Mouse (Mus musculus) hindbrain, embryonic 11.5 days (tissue): ENCODE measurements around the gene Znhit1. TPM values are rescaled to one million over a fixed set of nuclear protein-coding genes. Genes with fewer than 3 reads are reported as not detected.

Source experiments
- microRNA counts: library from miRNA; unstranded; fragments of <30 nt; microRNA quantifications from one replicate; lab custom pipeline; 2015
- polyA plus RNA-seq: library from polyadenylated mRNA; unstranded; fragments of >200 nt; fragmentation: Nextera tagmentation; extraction: Ambion mirVana; gene quantifications from 2 replicates; pipeline ENCODE4 v1.2.1, GENCODE M21; 2014

Gene Znhit1
- polyA plus RNA-seq, 1 experiment from 2014 or later = 92.8 TPM

MicroRNAs encoded within 50 kb of the gene (microRNA counts, 519-probe panel; counts per million panel counts)
- microRNA mmu-miR-702 (lab: Ali Mortazavi, UCI) = not detected

Other genes starting within 250 kb of the Znhit1 start
- gene Col26a1, start 104.8 kb downstream of the Znhit1 start, polyA plus RNA-seq = 30.9 and 35.9 TPM in 2 replicates
- gene Ift22, start 79.9 kb downstream of the Znhit1 start, polyA plus RNA-seq = 119 TPM in 2 replicates
- 340 and 348 TPM in 2 replicates for gene Fis1, start 34.7 kb downstream of the Znhit1 start, polyA plus RNA-seq
- 0.32 TPM in 1 of 2 replicates, not detected in the other for gene Cldn15, start 21.4 kb downstream of the Znhit1 start, polyA plus RNA-seq
- 26.0 and 32.4 TPM in 2 replicates for gene Plod3, start 1.0 kb downstream of the Znhit1 start, polyA plus RNA-seq
- 0.14 and 1.2 TPM in 2 replicates for gene Vgf, start 38.4 kb upstream of the Znhit1 start, polyA plus RNA-seq
- gene Ap1s1, start 58.1 kb upstream of the Znhit1 start, polyA plus RNA-seq = 154 and 169 TPM in 2 replicates
- 0.27 and 0.37 TPM in 2 replicates for gene Serpine1, start 84.2 kb upstream of the Znhit1 start, polyA plus RNA-seq
- 5.5 and 7.1 TPM in 2 replicates for gene Trim56, start 128.2 kb upstream of the Znhit1 start, polyA plus RNA-seq
- gene Muc3, start 161.3 kb upstream of the Znhit1 start, polyA plus RNA-seq = not detected in 2 replicates
- 0.14 TPM in 1 of 2 replicates, not detected in the other for gene Muc3a, start 224.4 kb upstream of the Znhit1 start, polyA plus RNA-seq